In the genomic region with DNA sequence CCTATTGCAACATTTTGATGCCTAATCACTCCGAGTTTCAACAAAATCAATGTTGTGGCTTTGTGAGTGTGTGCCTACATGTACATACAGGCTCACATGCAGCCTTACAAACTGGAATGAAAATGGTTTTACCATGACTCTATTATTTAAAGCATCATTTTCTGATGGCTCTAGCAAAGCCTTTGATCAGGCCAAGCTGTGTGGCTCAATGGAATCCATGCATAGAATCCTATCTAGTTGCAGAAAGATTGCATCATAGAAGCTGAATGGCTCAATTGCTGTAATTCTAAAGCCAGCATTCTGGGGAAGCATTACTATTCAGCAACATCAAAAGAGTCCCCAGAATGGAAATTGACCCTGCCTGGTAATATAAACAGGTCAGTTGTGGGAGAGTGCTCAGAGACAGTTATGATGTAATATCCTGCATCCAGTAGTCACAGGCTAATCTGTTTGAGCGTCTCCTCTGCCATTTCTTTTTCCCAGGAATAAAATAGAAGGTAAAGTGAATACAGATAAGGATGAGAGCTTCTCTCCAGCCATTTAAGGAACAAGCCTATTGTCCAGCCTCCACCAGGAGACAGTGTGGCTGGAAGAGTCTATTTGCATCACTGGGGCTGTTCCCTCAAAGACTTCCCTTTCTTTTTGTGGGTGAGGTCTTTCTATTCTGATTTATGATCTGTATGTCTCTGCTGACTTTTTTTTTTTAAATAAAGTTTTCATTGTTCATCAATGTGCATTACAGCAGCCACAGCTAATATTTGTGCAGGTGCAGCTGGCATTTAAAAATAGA, we compare ENCODE assay signal across 22 mouse cellular contexts.
DNase-seq lines count a peak whose midpoint lies in the region; ATAC-seq and TF ChIP-seq lines count a peak whose summit lies in the region.
"Had no signal": no experiment of that assay in that cellular context is flagged by ENCODE, and none has a peak within 500 bp of the region (broad histone marks: within the 10 kb centered on the region; RNA-seq: fewer than 3 reads in every experiment).

No protein-coding gene starts in this region.

- no peak overlapping the region for H3K9ac ChIP-seq in forebrain, embryonic 13.5 days
- H3K9ac ChIP-seq in forebrain, embryonic 16.5 days (replicated peaks; ENCODE audit: low read depth, low read length): no peak overlapping the region
- no peak overlapping the region for H3K9ac ChIP-seq in midbrain, postnatal 0 days (replicated peaks; ENCODE audit: low read length, poor library complexity, severe bottlenecking)
- no peak overlapping the region for H3K9ac ChIP-seq in midbrain, embryonic 13.5 days (replicated peaks)
- H3K9ac ChIP-seq: embryonic facial prominence, embryonic 13.5 days; intestine, embryonic 15.5 days had no signal

- TF ChIP-seq POLR2A in embryonic fibroblast, embryonic 13.5 days (IDR thresholded peaks at IDR 0.05; ENCODE audit: low read depth, low read length): no peak

- no peaks in the 10 kb centered on the region for H3K27me3 ChIP-seq in forebrain, embryonic 13.5 days
- no peaks in the 10 kb centered on the region for H3K27me3 ChIP-seq in forebrain, embryonic 16.5 days (replicated peaks; ENCODE audit: control insufficient read depth, insufficient read depth, low read length)
- H3K27me3 ChIP-seq in midbrain, embryonic 10.5 days (ENCODE audit: low read depth, poor library complexity, severe bottlenecking): no peaks in the 10 kb centered on the region
- no peaks in the 10 kb centered on the region for H3K27me3 ChIP-seq in midbrain, postnatal 0 days (ENCODE audit: insufficient read depth, low read length)
- H3K27me3 ChIP-seq in midbrain, embryonic 13.5 days: no peaks in the 10 kb centered on the region
- H3K27me3 ChIP-seq: embryonic facial prominence, embryonic 13.5 days; intestine, embryonic 15.5 days had no signal

- no peak overlapping the region for H3K4me3 ChIP-seq in forebrain, embryonic 13.5 days
- H3K4me3 ChIP-seq in forebrain, embryonic 16.5 days (replicated peaks; ENCODE audit: low read length): no peak overlapping the region
- no peak overlapping the region for H3K4me3 ChIP-seq in midbrain, embryonic 10.5 days
- no peak overlapping the region for H3K4me3 ChIP-seq in midbrain, postnatal 0 days (ENCODE audit: low read depth, low read length)
- no peak overlapping the region for H3K4me3 ChIP-seq in embryonic fibroblast, embryonic 13.5 days (ENCODE audit: insufficient read depth, low read length)
- H3K4me3 ChIP-seq in midbrain, embryonic 13.5 days (replicated peaks): no peak overlapping the region
- H3K4me3 ChIP-seq: embryonic facial prominence, embryonic 13.5 days; intestine, embryonic 15.5 days; left cerebral cortex, adult 2 months had no signal

- no peak for DNase-seq in midbrain, embryonic 10.5 days (ENCODE audit: low spot score)
- no peak for DNase-seq in midbrain, postnatal 0 days (ENCODE audit: low spot score)
- DNase-seq in gastrocnemius, adult 18-20 months (ENCODE audit: low spot score): no peak
- no peak for DNase-seq in retina, postnatal 1 day
- DNase-seq: adrenal gland, adult 8-10 months; cerebellum, adult 18-20 months; cerebellum, postnatal 25 days; gastrocnemius, postnatal 36 days; kidney, adult 9 months; kidney, postnatal 36 days; layer of hippocampus, adult 9-11 months; left cerebral cortex, postnatal 4 days; liver; thymus, adult 2 months had no signal

- H3K27ac ChIP-seq in forebrain, embryonic 13.5 days: no peak overlapping the region
- no peak overlapping the region for H3K27ac ChIP-seq in forebrain, embryonic 16.5 days (ENCODE audit: low read length)
- peak overlapping the region; percentile 33; the same call in 1 of the 2 replicates for H3K27ac ChIP-seq in midbrain, embryonic 10.5 days (replicated peaks)
- no peak overlapping the region for H3K27ac ChIP-seq in midbrain, postnatal 0 days (ENCODE audit: low read depth, low read length)
- H3K27ac ChIP-seq in embryonic fibroblast, embryonic 13.5 days (ENCODE audit: insufficient read depth, low read length): peak overlapping the region; percentile 78
- peak overlapping the region; percentile 47; the same call in 1 of the 2 replicates for H3K27ac ChIP-seq in midbrain, embryonic 13.5 days
- H3K27ac ChIP-seq: embryonic facial prominence, embryonic 13.5 days; intestine, embryonic 15.5 days; left cerebral cortex, adult 2 months; macrophage had no signal

- 14% methylated on average over 2 of the region's 2 CpGs for WGBS in forebrain, embryonic 13.5 days
- WGBS in forebrain, embryonic 16.5 days: 17% methylated on average over 2 of the region's 2 CpGs
- 48% methylated on average over 2 of the region's 2 CpGs for WGBS in midbrain, embryonic 10.5 days
- WGBS in midbrain, postnatal 0 days: 29% methylated on average over 2 of the region's 2 CpGs
- WGBS in midbrain, embryonic 13.5 days: 20% methylated on average over 2 of the region's 2 CpGs

- TF ChIP-seq CTCF in midbrain, postnatal 0 days (IDR thresholded peaks at IDR 0.05): no peak
- TF ChIP-seq CTCF in embryonic fibroblast, embryonic 13.5 days (IDR thresholded peaks at IDR 0.05; ENCODE audit: borderline replicate concordance, insufficient read depth, low read length): no peak

- no peak overlapping the region for H3K4me2 ChIP-seq in forebrain, embryonic 13.5 days
- H3K4me2 ChIP-seq in forebrain, embryonic 16.5 days (ENCODE audit: low read length): no peak overlapping the region
- H3K4me2 ChIP-seq in midbrain, postnatal 0 days (ENCODE audit: low read depth, low read length, poor library complexity, severe bottlenecking): no peak overlapping the region
- no peak overlapping the region for H3K4me2 ChIP-seq in midbrain, embryonic 13.5 days (replicated peaks)
- H3K4me2 ChIP-seq: embryonic facial prominence, embryonic 13.5 days; intestine, embryonic 15.5 days had no signal

- peaks cover 12% of the 10 kb centered on the region for H3K4me1 ChIP-seq in forebrain, embryonic 13.5 days
- no peaks in the 10 kb centered on the region for H3K4me1 ChIP-seq in forebrain, embryonic 16.5 days (replicated peaks; ENCODE audit: control insufficient read depth, insufficient read depth, low read length)
- H3K4me1 ChIP-seq in midbrain, embryonic 10.5 days: peaks cover 15% of the 10 kb centered on the region
- H3K4me1 ChIP-seq in midbrain, postnatal 0 days (ENCODE audit: insufficient read depth, low read length): no peaks in the 10 kb centered on the region
- no peaks in the 10 kb centered on the region for H3K4me1 ChIP-seq in embryonic fibroblast, embryonic 13.5 days (ENCODE audit: control insufficient read depth, insufficient read depth, low read length)
- peaks cover 12% of the 10 kb centered on the region for H3K4me1 ChIP-seq in midbrain, embryonic 13.5 days (replicated peaks)
- H3K4me1 ChIP-seq: embryonic facial prominence, embryonic 13.5 days; intestine, embryonic 15.5 days had no signal

- peak; percentile 50; the same call in 1 of the 2 replicates for ATAC-seq in forebrain, embryonic 13.5 days
- ATAC-seq in forebrain, embryonic 16.5 days: no peak
- no peak for ATAC-seq in midbrain, postnatal 0 days (ENCODE audit: low FRiP score)
- ATAC-seq in midbrain, embryonic 13.5 days: peak; percentile 85
- ATAC-seq: intestine, embryonic 15.5 days had no signal

- H3K9me3 ChIP-seq in forebrain, embryonic 13.5 days (replicated peaks): no peaks in the 10 kb centered on the region
- H3K9me3 ChIP-seq in forebrain, embryonic 16.5 days (ENCODE audit: control insufficient read depth, low read length): no peaks in the 10 kb centered on the region
- no peaks in the 10 kb centered on the region for H3K9me3 ChIP-seq in midbrain, embryonic 10.5 days (replicated peaks)
- no peaks in the 10 kb centered on the region for H3K9me3 ChIP-seq in midbrain, postnatal 0 days (ENCODE audit: low read length)
- H3K9me3 ChIP-seq in midbrain, embryonic 13.5 days: no peaks in the 10 kb centered on the region
- H3K9me3 ChIP-seq: embryonic facial prominence, embryonic 13.5 days; intestine, embryonic 15.5 days had no signal

- no peaks in the 10 kb centered on the region for H3K36me3 ChIP-seq in forebrain, embryonic 13.5 days (ENCODE audit: poor library complexity, severe bottlenecking)
- H3K36me3 ChIP-seq in forebrain, embryonic 16.5 days (ENCODE audit: control insufficient read depth, insufficient read depth): no peaks in the 10 kb centered on the region
- H3K36me3 ChIP-seq in midbrain, embryonic 10.5 days: no peaks in the 10 kb centered on the region
- no peaks in the 10 kb centered on the region for H3K36me3 ChIP-seq in midbrain, postnatal 0 days (ENCODE audit: insufficient read depth, low read length)
- no peaks in the 10 kb centered on the region for H3K36me3 ChIP-seq in midbrain, embryonic 13.5 days
- H3K36me3 ChIP-seq: embryonic facial prominence, embryonic 13.5 days; intestine, embryonic 15.5 days had no signal

Comparison
In these comparisons a context has a peak if more than half of its experiments do, and no peak if none do; other contexts are left out.
1. ATAC-seq: peak in forebrain, embryonic 13.5 days (single experiment) and midbrain, embryonic 13.5 days (single experiment); none in forebrain, embryonic 16.5 days (single experiment) and midbrain, postnatal 0 days (single experiment).
2. H3K27ac ChIP-seq: peak in midbrain, embryonic 10.5 days (single experiment), embryonic fibroblast, embryonic 13.5 days (single experiment) and midbrain, embryonic 13.5 days (single experiment); none in forebrain, embryonic 13.5 days (single experiment), forebrain, embryonic 16.5 days (single experiment) and midbrain, postnatal 0 days (single experiment).